Mouse (Mus musculus) CH12.LX (cell line): Measurements from ENCODE around the gene Rgp1. TPM values are rescaled to one million over a fixed set of nuclear protein-coding genes. Genes with fewer than 3 reads are reported as not detected.

Source experiments
- DNase-seq: peaks from one replicate; pipeline ENCODE4 v3.0.0-alpha.2; 2013; ENCODE audit errors: extremely low read depth
- H3K27ac ChIP-seq: 2 replicates; pipeline ENCODE4 v1.5.1; 2012; ENCODE audit warnings: low read depth, mild to moderate bottlenecking, control low read depth, moderate library complexity; ENCODE audit not compliant: insufficient read depth
- H3K27me3 ChIP-seq: replicated peaks from 2 replicates; pipeline ENCODE3; 2012; ENCODE audit warnings: inconsistent platforms
- H3K36me3 ChIP-seq, 2 experiments: replicated peaks in 1 of 2; 2 replicates each; pipeline versions ENCODE3 to v1.6.1; 2012; ENCODE audit warnings: inconsistent platforms in 1 of 2, low read length in 1 of 2, mild to moderate bottlenecking in 1 of 2, mixed read lengths in 1 of 2, moderate library complexity in 1 of 2; ENCODE audit not compliant: control insufficient read depth in 1 of 2, insufficient read depth in 1 of 2
- H3K4me1 ChIP-seq, 2 experiments: 2 replicates each; pipeline ENCODE4 v1.6.1; 2012; ENCODE audit warnings: inconsistent platforms in 1 of 2, moderate library complexity in 1 of 2; ENCODE audit not compliant: insufficient read depth in 2 of 2, control insufficient read depth in 1 of 2
- H3K4me2 ChIP-seq: 2 replicates; pipeline ENCODE4 v1.6.1; 2012; ENCODE audit warnings: low read depth, mild to moderate bottlenecking, control low read depth; ENCODE audit not compliant: poor library complexity, insufficient read depth, severe bottlenecking
- H3K4me3 ChIP-seq, 3 experiments: fragments of 150-350 bp in 1 of 3; sonication (generic) in 1 of 3; replicated peaks in 1 of 3; 2 replicates each; pipeline versions ENCODE3 to v1.5.1; 2011 to 2012; ENCODE audit warnings: low read depth in 2 of 3, low read length in 2 of 3, mild to moderate bottlenecking in 2 of 3, moderate library complexity in 2 of 3, control low read depth in 1 of 3, improper control_type of control experiment in 1 of 3, inconsistent platforms in 1 of 3, mixed read lengths in 1 of 3; ENCODE audit not compliant: poor library complexity in 1 of 3
- H3K79me2 ChIP-seq: replicated peaks from 2 replicates; pipeline ENCODE4 v1.6.1; 2012; ENCODE audit warnings: mild to moderate bottlenecking, moderate library complexity; ENCODE audit not compliant: control insufficient read depth, poor library complexity, insufficient read depth, severe bottlenecking; ENCODE audit errors: extremely low read depth
- H3K9ac ChIP-seq: 2 replicates; pipeline ENCODE4 v1.6.1; 2012; ENCODE audit warnings: low read depth, mild to moderate bottlenecking, control low read depth, moderate library complexity; ENCODE audit not compliant: insufficient read depth
- H3K9me3 ChIP-seq: replicated peaks from 2 replicates; pipeline ENCODE3; 2012; ENCODE audit warnings: low read length, inconsistent platforms, mixed read lengths
- CHD1 ChIP-seq: IDR thresholded peaks from 2 replicates; pipeline ENCODE4 v1.6.1; 2012; ENCODE audit warnings: low read depth, low read length, improper control_type of control experiment, inconsistent platforms
- CHD2 ChIP-seq: IDR thresholded peaks from 2 replicates; pipeline ENCODE4 v1.6.1; 2011; ENCODE audit warnings: low read length, improper control_type of control experiment
- CTCF ChIP-seq, 2 experiments: IDR thresholded peaks in 1 of 2; conservative IDR thresholded peaks in 1 of 2; 2 replicates each; pipeline ENCODE4 v1.5.1; 2011 to 2012; ENCODE audit warnings: low read depth in 2 of 2, low read length in 2 of 2, improper control_type of control experiment in 1 of 2, inconsistent platforms in 1 of 2, mild to moderate bottlenecking in 1 of 2, moderate library complexity in 1 of 2
- ELF1 ChIP-seq: IDR thresholded peaks from 2 replicates; pipeline ENCODE4 v1.6.1; 2014; ENCODE audit warnings: low read depth, mild to moderate bottlenecking, inconsistent platforms, low read length, improper control_type of control experiment
- EP300 ChIP-seq: IDR thresholded peaks from 2 replicates; pipeline ENCODE4 v1.6.1; 2011; ENCODE audit warnings: low read length, improper control_type of control experiment
- ETS1 ChIP-seq: conservative IDR thresholded peaks from 2 replicates; pipeline ENCODE4 v1.6.1; 2012; ENCODE audit warnings: low read depth, mild to moderate bottlenecking, inconsistent platforms, low read length, improper control_type of control experiment, moderate library complexity
- HCFC1 ChIP-seq: IDR thresholded peaks from 2 replicates; pipeline ENCODE4 v1.6.1; 2012; ENCODE audit warnings: low read depth, mild to moderate bottlenecking, inconsistent platforms, low read length, improper control_type of control experiment
- IRF4 ChIP-seq: IDR thresholded peaks from 2 replicates; pipeline ENCODE4 v1.6.1; 2014; ENCODE audit warnings: low read depth, mild to moderate bottlenecking, inconsistent platforms, low read length, improper control_type of control experiment
- JUN ChIP-seq: IDR thresholded peaks from 2 replicates; pipeline ENCODE4 v1.6.1; 2011; ENCODE audit warnings: low read depth, mild to moderate bottlenecking, low read length, improper control_type of control experiment, moderate library complexity; ENCODE audit not compliant: insufficient read depth
- KAT2A ChIP-seq: IDR thresholded peaks from 2 replicates; pipeline ENCODE4 v1.6.1; 2012; ENCODE audit warnings: low read length, improper control_type of control experiment, inconsistent platforms; ENCODE audit not compliant: insufficient replicate concordance
- MAX ChIP-seq: IDR thresholded peaks from 2 replicates; pipeline ENCODE4 v1.6.1; 2011; ENCODE audit warnings: low read length, improper control_type of control experiment
- MAZ ChIP-seq: IDR thresholded peaks from 2 replicates; pipeline ENCODE4 v1.6.1; 2012; ENCODE audit warnings: low read depth, mild to moderate bottlenecking, inconsistent platforms, low read length, improper control_type of control experiment, moderate library complexity
- MEF2A ChIP-seq: IDR thresholded peaks from 2 replicates; pipeline ENCODE4 v1.6.1; 2014; ENCODE audit warnings: low read depth, mild to moderate bottlenecking, inconsistent platforms, low read length, improper control_type of control experiment, borderline replicate concordance
- MXI1 ChIP-seq: IDR thresholded peaks from 2 replicates; pipeline ENCODE4 v1.6.1; 2011; ENCODE audit warnings: mild to moderate bottlenecking, low read depth, low read length, improper control_type of control experiment
- MYC ChIP-seq: IDR thresholded peaks from 2 replicates; pipeline ENCODE4 v1.6.1; 2011; ENCODE audit warnings: low read depth, mild to moderate bottlenecking, improper control_type of control experiment, low read length
- NELFE ChIP-seq: IDR thresholded peaks from 2 replicates; pipeline ENCODE4 v1.6.1; 2011; ENCODE audit warnings: low read depth, low read length, improper control_type of control experiment
- PAX5 ChIP-seq: IDR thresholded peaks from 2 replicates; pipeline ENCODE4 v1.6.1; 2012; ENCODE audit warnings: low read length, inconsistent platforms, mixed read lengths
- POLR2A ChIP-seq: IDR thresholded peaks from 2 replicates; pipeline ENCODE4 v1.6.1; 2011; ENCODE audit warnings: low read depth, mild to moderate bottlenecking, improper control_type of control experiment, low read length
- RAD21 ChIP-seq: IDR thresholded peaks from 2 replicates; pipeline ENCODE4 v1.6.1; 2011; ENCODE audit warnings: low read depth, mild to moderate bottlenecking, low read length, improper control_type of control experiment, moderate library complexity
- RCOR1 ChIP-seq: conservative IDR thresholded peaks from 2 replicates; pipeline ENCODE4 v1.6.1; 2012; ENCODE audit warnings: low read depth, mild to moderate bottlenecking, inconsistent platforms, low read length, improper control_type of control experiment
- SIN3A ChIP-seq: IDR thresholded peaks from 2 replicates; pipeline ENCODE4 v1.6.1; 2012; ENCODE audit warnings: low read length, improper control_type of control experiment, inconsistent platforms
- SMC3 ChIP-seq: IDR thresholded peaks from 2 replicates; pipeline ENCODE4 v1.6.1; 2011; ENCODE audit warnings: low read depth, low read length, improper control_type of control experiment
- USF1 ChIP-seq: IDR thresholded peaks from 2 replicates; pipeline ENCODE4 v1.6.1; 2014; ENCODE audit warnings: low read depth, mild to moderate bottlenecking, inconsistent platforms, low read length, improper control_type of control experiment
- ZC3H11A ChIP-seq: IDR thresholded peaks from 2 replicates; pipeline ENCODE4 v1.6.1; 2012; ENCODE audit warnings: low read depth, mild to moderate bottlenecking, inconsistent platforms, low read length, improper control_type of control experiment
- ZMIZ1 ChIP-seq: IDR thresholded peaks from 2 replicates; pipeline ENCODE4 v1.6.1; 2012; ENCODE audit warnings: low read depth, mild to moderate bottlenecking, inconsistent platforms, low read length, improper control_type of control experiment
- ZNF384 ChIP-seq: IDR thresholded peaks from 2 replicates; pipeline ENCODE4 v1.6.1; 2012; ENCODE audit warnings: low read depth, low read length, improper control_type of control experiment, inconsistent platforms
- dilution Hi-C: fragments of 300-500 bp; cut with MboI; formaldehyde crosslinking; loops from 2 replicates; pipeline ENCODE4 v1.14.3; 2020; ENCODE audit warnings: low sequenced_read_pairs; ENCODE audit not compliant: extremely low pct_unique_long_range_greater_than_20kb, extremely low pct_ligation_motif_present
- in situ Hi-C: fragments of 300-500 bp; cut with MboI; formaldehyde crosslinking; loops from 3 replicates; pipeline ENCODE4 v1.14.3; 2019; ENCODE audit warnings: low sequenced_read_pairs, low pct_ligation_motif_present, low pct_unique_long_range_greater_than_20kb, mixed read lengths
- polyA plus RNA-seq: library from polyadenylated mRNA; unstranded; fragments of >175 nt; gene quantifications from 2 replicates; pipeline ENCODE4 v1.2.1, GENCODE M21; 2012; ENCODE audit warnings: low read depth; ENCODE audit not compliant: insufficient read length
- total RNA-seq, 2 experiments: library from RNA; depleted of rRNA; stranded (reverse); fragments of 300-350 nt in 1 of 2; fragments of >200 nt in 1 of 2; gene quantifications; 2 replicates each; pipeline ENCODE4 v1.2.3; 2012 to 2014

The Rgp1 gene
- total and polyA plus RNA-seq, 3 experiments: 10.1 to 37.0 (median 16.6) TPM

DNA sequence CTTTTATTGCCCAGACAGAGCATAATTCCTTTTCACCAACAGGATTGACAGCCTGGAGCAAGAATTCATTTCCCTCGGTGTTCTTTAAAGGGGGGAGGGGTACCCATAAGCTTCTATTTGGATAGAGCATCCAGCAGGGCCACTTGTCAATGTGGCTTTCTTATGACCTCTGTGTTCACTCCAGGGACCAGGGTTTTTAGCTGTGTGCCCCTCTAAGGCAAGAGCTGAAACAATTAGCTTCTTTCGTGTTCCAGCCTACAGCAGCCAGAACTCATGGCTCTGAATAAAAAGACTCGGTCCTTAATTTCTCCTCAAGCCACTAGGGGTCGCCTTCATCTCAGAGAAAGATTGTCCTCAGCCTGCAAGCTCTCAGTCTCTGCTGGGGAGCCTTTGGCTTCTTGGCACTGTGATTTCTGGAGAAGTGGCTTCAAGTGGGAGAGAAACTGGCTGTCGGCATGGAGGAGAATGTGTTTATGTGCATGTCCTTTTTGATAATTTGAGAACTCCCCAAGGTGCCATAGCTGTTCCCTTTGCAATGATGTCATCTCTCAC, 51.6 kb downstream of the Rgp1 start:
- Histone ChIP-seq H3K4me3 (no peak overlapping the region), H3K9me3 (peaks cover 18% of the 10 kb centered on the region), H3K9ac (peak overlapping the region; percentile 34; the same call in 1 of the 2 replicates), H3K79me2 (no peaks in the 10 kb centered on the region), H3K36me3 (no peaks in the 10 kb centered on the region), H3K4me2 (peak overlapping the region; percentile 74), H3K27me3 (peaks cover 74% of the 10 kb centered on the region), H3K27ac (no peak overlapping the region), H3K4me1 (no peaks in the 10 kb centered on the region)
- TF ChIP-seq ZNF384: 0 out of 2 replicates have a peak, but pooled peaks have one; percentile 9
- 0 out of 2 replicates have a peak, but pooled peaks have one; percentile 30 for TF ChIP-seq MAX
- TF ChIP-seq MEF2A: peak; percentile 31; the same call in 1 of the 2 replicates
- 0 out of 2 replicates have a peak, but pooled peaks have one; percentile 53 for TF ChIP-seq SIN3A
- peak; percentile 69; the same call in 1 of the 2 replicates for TF ChIP-seq CHD2
- peak; percentile 55; the same call in 1 of the 2 replicates for TF ChIP-seq MYC
- TF ChIP-seq ZMIZ1: no peak
- 0 out of 2 replicates have a peak, but pooled peaks have one; percentile 31 for TF ChIP-seq MXI1
- TF ChIP-seq PAX5: no peak
- peak; percentile 56; the same call in 1 of the 2 replicates for TF ChIP-seq NELFE
- TF ChIP-seq ETS1: no peak
- TF ChIP-seq HCFC1: peak; percentile 16; the same call in 1 of the 2 replicates
- TF ChIP-seq EP300: no peak
- peak; percentile 74 for TF ChIP-seq SMC3
- TF ChIP-seq MAZ: no peak
- TF ChIP-seq CTCF (conservative IDR thresholded peaks at IDR 0.05 in 1 of 2, IDR thresholded peaks at IDR 0.05 in 1 of 2; ENCODE audit: low read depth in 2 of 2, low read length in 2 of 2): peak; percentile 71 to 94
- TF ChIP-seq ZC3H11A: peak; percentile 12; the same call in 1 of the 2 replicates
- TF ChIP-seq RAD21: peak; percentile 94
- 0 out of 2 replicates have a peak, but pooled peaks have one; percentile 26 for TF ChIP-seq IRF4
- DNase-seq: peak; percentile 75
- in situ Hi-C loops (no loop called here), dilution Hi-C loops (no loop called here)

DNA sequence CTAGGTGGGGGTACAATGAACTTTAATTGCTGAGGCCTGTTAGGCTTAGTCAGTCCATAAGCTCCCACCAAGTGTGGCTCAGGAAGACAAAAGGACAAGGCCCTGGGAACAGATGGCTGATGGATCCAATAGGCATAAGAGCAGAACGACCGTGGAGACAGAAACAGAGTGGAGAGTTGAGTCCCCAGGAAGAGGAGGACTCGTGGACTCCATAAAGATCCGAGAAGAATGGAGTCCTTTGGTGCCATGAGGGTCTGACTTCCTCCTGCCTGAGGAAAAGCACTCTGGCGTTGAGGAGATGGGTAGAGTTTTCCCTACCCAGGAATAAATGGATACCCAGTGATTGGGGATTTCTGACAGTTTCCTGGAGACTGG, 52.1 kb downstream of the Rgp1 start:
- dilution Hi-C loops: no loop called here
- Histone ChIP-seq H3K4me1 (no peaks in the 10 kb centered on the region), H3K4me3 (no peak overlapping the region)
- no peak for TF ChIP-seq SMC3
- no peak for TF ChIP-seq ETS1
- no peak for TF ChIP-seq POLR2A
- TF ChIP-seq RCOR1: no peak
- TF ChIP-seq ZNF384: no peak
- no peak for TF ChIP-seq MYC
- TF ChIP-seq ELF1: no peak
- no peak for TF ChIP-seq JUN
- no peak for TF ChIP-seq CHD1
- TF ChIP-seq KAT2A: no peak
- TF ChIP-seq USF1: no peak
- TF ChIP-seq CTCF (conservative IDR thresholded peaks at IDR 0.05 in 1 of 2, IDR thresholded peaks at IDR 0.05 in 1 of 2; ENCODE audit: low read depth in 2 of 2, low read length in 2 of 2): no peak
- TF ChIP-seq, all 38 proteins: peak for 0
- no peak overlapping the region for H3K9ac ChIP-seq
- in situ Hi-C loops: no loop called here
- no peaks in the 10 kb centered on the region for H3K79me2 ChIP-seq
- H3K36me3 ChIP-seq: no peaks in the 10 kb centered on the region
- no peak overlapping the region for H3K27ac ChIP-seq
- DNase-seq: no peak
- H3K27me3 ChIP-seq: peaks cover 79% of the 10 kb centered on the region
- 0 out of 2 replicates have a peak overlapping the region, but pooled peaks have one; percentile 87 for H3K4me2 ChIP-seq
- peaks cover 12% of the 10 kb centered on the region for H3K9me3 ChIP-seq
